Mouse (Mus musculus): ENCODE results near the gene Pakap. TPM values are rescaled to one million over a fixed set of nuclear protein-coding genes. Genes with fewer than 3 reads are reported as not detected.

Pakap gene
- polyA plus RNA-seq, 1 experiment from 2014 or later: 57.2 TPM

DNA sequence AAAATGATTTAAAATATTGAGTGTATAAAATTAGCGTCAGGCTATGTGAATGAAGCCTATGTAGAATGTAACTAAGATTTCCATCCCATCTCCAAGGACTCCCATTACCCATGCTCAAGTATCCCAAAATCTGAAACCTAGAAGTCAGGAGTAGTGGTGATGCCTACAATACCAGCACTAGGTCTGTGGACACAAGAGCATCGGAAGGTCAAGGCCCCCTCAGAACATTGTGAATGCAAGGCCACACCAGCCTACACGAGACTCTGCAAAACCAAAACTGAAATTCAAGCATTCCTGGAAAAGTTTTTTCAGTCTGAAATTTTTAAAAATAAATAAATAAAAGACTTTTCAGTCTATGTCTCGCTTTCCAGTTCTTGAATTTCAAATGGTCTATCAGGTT lies 104.6 kb downstream of the Pakap start:
- Histone ChIP-seq H3K27ac (ENCODE audit: low read depth) (no peak overlapping the region), H3K4me1 (ENCODE audit: insufficient read depth) (peaks cover 14% of the 10 kb centered on the region; the same call in 1 of the 2 replicates), H3K4me2 (no peak overlapping the region), H3K36me3 (ENCODE audit: insufficient read depth) (no peaks in the 10 kb centered on the region), H3K9me3 (ENCODE audit: low read depth, low read length) (no peaks in the 10 kb centered on the region), H3K4me3 (ENCODE audit: low read depth, low read length) (no peak overlapping the region), H3K27me3 (ENCODE audit: insufficient read depth, low read length) (no peaks in the 10 kb centered on the region), H3K9ac (no peak overlapping the region)
- ATAC-seq (ENCODE audit: insufficient read depth) (no peak), DNase-seq (no peak)
- WGBS: 73% methylated on average over 4 of the region's 4 CpGs
- no peak for TF ChIP-seq CTCF (IDR thresholded peaks at IDR 0.05; ENCODE audit: low read depth)

DNA sequence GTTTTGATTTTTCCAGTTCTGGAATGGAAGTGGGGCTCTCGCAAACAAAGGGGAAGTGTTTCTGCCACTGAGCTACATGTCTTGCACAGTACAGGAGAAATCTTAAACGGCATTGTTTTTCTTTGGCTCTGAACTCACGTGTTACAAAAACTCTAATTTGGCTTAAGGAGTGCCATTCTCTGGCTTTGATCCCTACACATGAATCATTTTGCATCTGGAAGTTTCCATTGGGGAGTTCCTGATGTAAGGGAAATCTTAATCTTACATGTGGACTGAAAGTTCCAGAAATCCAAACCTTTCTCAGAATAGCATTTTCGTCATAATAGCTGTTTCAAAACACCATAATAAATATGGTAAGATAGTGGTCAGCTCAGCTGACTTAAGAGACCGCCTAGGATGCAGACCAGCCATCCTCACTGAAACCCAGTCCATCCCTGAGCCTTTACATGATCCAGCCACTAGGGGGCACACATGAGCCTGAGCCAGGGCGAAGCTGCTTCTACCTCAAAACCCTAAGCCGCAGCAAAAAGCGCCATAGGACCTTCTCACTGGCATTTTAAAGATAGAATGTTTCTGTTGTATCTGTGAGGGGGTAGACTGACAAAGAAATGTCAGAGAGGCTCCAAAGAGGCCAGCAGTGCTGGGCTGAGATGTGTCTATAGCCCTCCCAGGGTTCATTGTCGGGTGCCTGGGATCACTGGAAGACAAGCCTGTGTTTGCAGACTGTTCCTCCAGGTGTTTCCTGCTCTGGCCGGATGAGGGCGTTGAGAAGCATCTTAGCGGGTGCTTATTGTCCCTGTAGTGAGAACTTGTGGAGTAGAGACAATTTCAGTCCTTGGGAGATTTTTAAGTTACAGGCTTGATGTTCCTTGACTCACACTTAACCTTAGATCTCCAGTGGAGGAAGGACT lies 105.3 kb downstream of the Pakap start:
- Histone ChIP-seq H3K27me3 (ENCODE audit: insufficient read depth, low read length) (no peaks in the 10 kb centered on the region), H3K4me2 (peak overlapping the region; percentile 34; the same call in 1 of the 2 replicates), H3K27ac (ENCODE audit: low read depth) (peak overlapping the region; percentile 61), H3K9ac (no peak overlapping the region), H3K4me1 (ENCODE audit: insufficient read depth) (peaks cover 14% of the 10 kb centered on the region; the same call in 1 of the 2 replicates), H3K36me3 (ENCODE audit: insufficient read depth) (no peaks in the 10 kb centered on the region), H3K4me3 (ENCODE audit: low read depth, low read length) (no peak overlapping the region), H3K9me3 (ENCODE audit: low read depth, low read length) (no peaks in the 10 kb centered on the region)
- WGBS: 13% methylated on average over 12 of the region's 12 CpGs
- ATAC-seq (ENCODE audit: insufficient read depth) (peak; percentile 39; the same call in 1 of the 2 replicates), DNase-seq (peak; percentile 94)
- peak; percentile 97 for TF ChIP-seq CTCF (IDR thresholded peaks at IDR 0.05; ENCODE audit: low read depth)

DNA sequence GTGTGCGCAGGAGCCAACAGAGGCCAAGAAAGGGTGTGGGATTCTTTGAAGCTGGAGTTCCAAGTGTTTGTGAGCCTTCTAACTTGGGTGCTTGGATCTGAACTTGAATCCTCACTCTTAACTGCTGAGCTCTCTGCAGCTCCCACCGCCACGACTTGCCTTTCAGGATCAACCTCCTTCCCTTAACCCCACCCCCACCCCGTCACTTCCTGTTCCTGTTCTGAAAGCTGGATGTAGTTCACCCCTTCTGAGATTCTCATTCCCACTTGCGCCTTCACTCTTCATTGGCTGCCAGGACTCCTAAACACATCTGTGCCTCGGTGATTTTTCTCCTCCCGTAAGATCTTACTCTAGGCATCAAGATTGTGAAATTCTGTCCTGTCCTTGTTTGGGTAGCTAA lies 106.4 kb downstream of the Pakap start:
- no peak overlapping the region for H3K4me2 ChIP-seq
- ATAC-seq (ENCODE audit: insufficient read depth) (no peak), DNase-seq (peak; percentile 39)
- no peak for TF ChIP-seq CTCF (IDR thresholded peaks at IDR 0.05; ENCODE audit: low read depth)
- peaks cover 14% of the 10 kb centered on the region; the same call in 1 of the 2 replicates for H3K4me1 ChIP-seq (ENCODE audit: insufficient read depth)
- H3K27me3 ChIP-seq (ENCODE audit: insufficient read depth, low read length): no peaks in the 10 kb centered on the region
- H3K36me3 ChIP-seq (ENCODE audit: insufficient read depth): no peaks in the 10 kb centered on the region
- no peak overlapping the region for H3K4me3 ChIP-seq (ENCODE audit: low read depth, low read length)
- no peak overlapping the region for H3K9ac ChIP-seq
- no peaks in the 10 kb centered on the region for H3K9me3 ChIP-seq (ENCODE audit: low read depth, low read length)
- WGBS: 48% methylated on average over 7 of the region's 7 CpGs
- peak overlapping the region; percentile 61 for H3K27ac ChIP-seq (ENCODE audit: low read depth)

DNA sequence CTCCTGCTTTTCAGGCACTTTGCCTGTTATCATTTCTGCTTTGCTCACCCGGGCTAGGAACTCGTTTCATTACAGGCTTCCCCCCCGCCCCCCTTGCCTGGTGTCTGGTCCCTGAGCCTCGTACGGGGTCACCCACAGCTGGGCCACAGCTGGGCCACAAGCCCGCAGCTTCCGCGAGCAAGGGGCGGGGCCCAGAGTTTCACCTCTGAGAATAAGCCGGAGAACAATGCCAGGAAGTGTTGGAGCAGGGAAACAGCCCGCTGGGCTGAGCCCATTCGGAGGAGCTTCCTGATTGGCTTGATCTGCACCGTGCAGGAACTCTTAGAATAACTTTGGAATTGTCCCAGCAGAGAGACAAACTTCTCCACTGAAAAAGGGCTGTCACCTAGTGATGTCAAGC lies 107.4 kb downstream of the Pakap start:
- Histone ChIP-seq H3K27me3 (ENCODE audit: insufficient read depth, low read length) (no peaks in the 10 kb centered on the region), H3K4me1 (ENCODE audit: insufficient read depth) (peaks cover 14% of the 10 kb centered on the region; the same call in 1 of the 2 replicates), H3K4me2 (peak overlapping the region; percentile 41), H3K4me3 (ENCODE audit: low read depth, low read length) (peak overlapping the region; percentile 12; the same call in 1 of the 2 replicates), H3K9me3 (ENCODE audit: low read depth, low read length) (no peaks in the 10 kb centered on the region), H3K36me3 (ENCODE audit: insufficient read depth) (no peaks in the 10 kb centered on the region), H3K9ac (0 out of 2 replicates have a peak overlapping the region, but pooled peaks have one; percentile 1), H3K27ac (ENCODE audit: low read depth) (peak overlapping the region; percentile 61)
- ATAC-seq (ENCODE audit: insufficient read depth): peak; percentile 84
- no peak for TF ChIP-seq CTCF (IDR thresholded peaks at IDR 0.05; ENCODE audit: low read depth)
- WGBS: 3% methylated on average over 13 of the region's 13 CpGs
- DNase-seq: peak; percentile 88

DNA sequence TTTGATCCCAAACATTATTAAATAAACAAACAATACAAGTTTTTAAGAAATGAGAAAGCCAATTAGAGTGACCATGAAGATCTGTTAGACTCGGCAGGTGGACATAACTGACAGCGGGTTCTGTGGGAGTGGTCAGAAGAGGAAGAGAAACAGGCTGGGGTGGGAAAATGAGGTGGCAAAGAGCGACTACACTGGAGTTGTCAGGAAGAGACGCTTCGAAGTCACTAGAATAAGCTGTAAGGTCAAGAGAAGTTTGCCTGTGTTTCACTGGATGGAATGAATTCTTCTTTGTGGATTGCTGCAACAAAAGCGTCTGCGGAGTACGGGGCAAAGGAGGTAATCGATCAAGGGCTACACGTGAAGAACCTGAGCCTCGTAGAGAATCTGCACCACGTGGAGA lies 109.9 kb downstream of the Pakap start:
- no peak for ATAC-seq (ENCODE audit: insufficient read depth)
- TF ChIP-seq CTCF (IDR thresholded peaks at IDR 0.05; ENCODE audit: low read depth): no peak
- Histone ChIP-seq H3K9me3 (ENCODE audit: low read depth, low read length) (no peaks in the 10 kb centered on the region), H3K36me3 (ENCODE audit: insufficient read depth) (no peaks in the 10 kb centered on the region), H3K4me1 (ENCODE audit: insufficient read depth) (peaks cover 14% of the 10 kb centered on the region; the same call in 1 of the 2 replicates), H3K4me2 (no peak overlapping the region), H3K9ac (no peak overlapping the region), H3K27me3 (ENCODE audit: insufficient read depth, low read length) (no peaks in the 10 kb centered on the region), H3K27ac (ENCODE audit: low read depth) (no peak overlapping the region), H3K4me3 (ENCODE audit: low read depth, low read length) (no peak overlapping the region)
- 39% methylated on average over 12 of the region's 12 CpGs for WGBS
- peak; percentile 29 for DNase-seq

DNA sequence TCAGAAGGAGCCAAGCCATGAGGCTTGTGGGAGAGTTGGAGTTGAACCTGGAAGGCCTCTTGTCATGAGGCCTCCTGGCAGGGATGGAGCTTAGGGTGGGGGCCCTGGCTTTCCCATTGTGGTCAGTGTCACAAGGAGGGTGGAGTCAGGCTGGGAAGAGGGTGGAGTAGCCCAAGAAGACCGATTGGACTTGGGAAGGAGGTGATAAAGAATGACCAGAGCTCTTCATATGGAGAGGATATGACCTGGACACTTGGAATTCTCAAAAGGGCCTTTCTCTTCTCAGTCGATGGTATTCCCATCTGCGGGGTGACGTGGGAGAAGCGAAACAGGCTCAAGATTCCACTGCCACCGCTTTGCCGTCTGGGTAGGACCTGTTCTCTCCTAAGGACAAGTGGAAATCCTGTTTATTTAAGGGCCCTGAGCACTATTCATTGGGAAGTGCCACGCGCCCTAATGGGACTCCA lies 111.0 kb downstream of the Pakap start:
- no peak for TF ChIP-seq CTCF (IDR thresholded peaks at IDR 0.05; ENCODE audit: low read depth)
- Histone ChIP-seq H3K9me3 (ENCODE audit: low read depth, low read length) (no peaks in the 10 kb centered on the region), H3K27ac (ENCODE audit: low read depth) (no peak overlapping the region), H3K9ac (no peak overlapping the region), H3K4me2 (no peak overlapping the region), H3K36me3 (ENCODE audit: insufficient read depth) (0 out of 2 replicates have a peak, but pooled peaks cover 2% of the 10 kb centered on the region), H3K4me1 (ENCODE audit: insufficient read depth) (peaks cover 10% of the 10 kb centered on the region; the same call in 1 of the 2 replicates), H3K27me3 (ENCODE audit: insufficient read depth, low read length) (no peaks in the 10 kb centered on the region), H3K4me3 (ENCODE audit: low read depth, low read length) (no peak overlapping the region)
- peak; percentile 34 for DNase-seq
- 62% methylated on average over 9 of the region's 9 CpGs for WGBS
- ATAC-seq (ENCODE audit: insufficient read depth): no peak

DNA sequence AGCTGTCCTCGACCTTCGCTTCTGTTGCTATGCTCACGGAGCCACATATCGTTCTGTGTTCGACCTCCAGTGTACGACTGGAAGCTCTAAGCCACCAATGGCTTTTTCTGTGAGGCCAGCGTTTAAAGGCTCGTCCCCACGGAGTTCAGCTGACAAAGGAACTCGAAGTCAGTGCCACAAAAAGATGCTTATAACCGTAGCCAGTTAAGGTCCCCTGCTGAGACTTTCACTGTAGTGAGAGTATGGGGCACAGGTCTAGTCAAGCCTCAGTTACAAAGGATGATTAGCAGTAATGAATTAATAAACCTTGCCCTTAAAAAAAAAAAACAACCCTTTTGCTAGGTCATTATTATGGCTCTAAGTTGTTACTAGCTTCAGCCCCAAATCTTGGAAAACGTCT lies 112.2 kb downstream of the Pakap start:
- ATAC-seq (ENCODE audit: insufficient read depth): no peak
- H3K9ac ChIP-seq: no peak overlapping the region
- H3K27me3 ChIP-seq (ENCODE audit: insufficient read depth, low read length): no peaks in the 10 kb centered on the region
- H3K27ac ChIP-seq (ENCODE audit: low read depth): no peak overlapping the region
- WGBS: 88% methylated on average over 12 of the region's 12 CpGs
- 0 out of 2 replicates have a peak, but pooled peaks cover 14% of the 10 kb centered on the region for H3K4me1 ChIP-seq (ENCODE audit: insufficient read depth)
- no peak for DNase-seq
- no peak overlapping the region for H3K4me2 ChIP-seq
- H3K36me3 ChIP-seq (ENCODE audit: insufficient read depth): 0 out of 2 replicates have a peak, but pooled peaks cover 3% of the 10 kb centered on the region
- H3K4me3 ChIP-seq (ENCODE audit: low read depth, low read length): no peak overlapping the region
- H3K9me3 ChIP-seq (ENCODE audit: low read depth, low read length): no peaks in the 10 kb centered on the region
- TF ChIP-seq CTCF (IDR thresholded peaks at IDR 0.05; ENCODE audit: low read depth): no peak
